Mouse (Mus musculus): ENCODE data around the gene Ctso. TPM values are rescaled to one million over a fixed set of nuclear protein-coding genes. Genes with fewer than 3 reads are reported as not detected.

The Ctso gene
- total RNA-seq, 1 experiment from 2014 or later: 77.4 TPM

DNA sequence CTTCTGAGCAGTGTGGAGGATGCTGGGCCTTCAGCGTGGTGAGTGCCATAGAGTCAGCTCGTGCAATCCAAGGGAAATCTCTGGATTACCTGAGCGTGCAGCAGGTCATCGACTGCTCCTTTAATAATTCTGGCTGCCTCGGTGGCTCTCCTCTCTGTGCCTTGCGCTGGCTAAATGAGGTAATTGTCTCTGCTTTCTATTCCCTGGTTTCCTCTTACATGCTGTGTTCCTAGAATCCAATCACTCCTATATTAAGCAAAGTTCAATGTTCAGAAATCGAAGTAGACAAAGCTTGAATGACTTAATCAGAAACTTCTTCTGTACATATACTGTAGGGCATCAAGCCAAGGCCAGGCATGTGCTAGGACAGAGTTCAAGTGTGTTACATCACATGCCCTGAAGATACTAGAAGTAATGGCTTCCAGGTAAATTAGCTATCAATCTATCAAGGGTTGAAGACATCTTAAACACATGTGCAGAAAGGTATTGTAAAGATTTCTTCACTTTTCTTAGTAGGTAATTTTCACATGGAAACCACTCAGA is 12.5 kb downstream of the Ctso start:
- ATAC-seq (ENCODE audit: extremely low read depth, insufficient number of reproducible peaks, low FRiP score, poor library complexity, severe bottlenecking): no peak

GRCm38 (mm10) chr3:81949048-81949447 is 16.6 kb downstream of the Ctso start:
- no peak for ATAC-seq (ENCODE audit: extremely low read depth, insufficient number of reproducible peaks, low FRiP score, poor library complexity, severe bottlenecking)

- ATAC-seq (ENCODE audit: extremely low read depth, insufficient number of reproducible peaks, low FRiP score, poor library complexity, severe bottlenecking): no peak
Measured at GRCm38 (mm10) chr3:81951785-81952184, 19.4 kb downstream of the Ctso start.

GRCm38 (mm10) chr3:81957484-81957883 is 25.1 kb downstream of the Ctso start:
- no peak for ATAC-seq (ENCODE audit: extremely low read depth, insufficient number of reproducible peaks, low FRiP score, poor library complexity, severe bottlenecking)

- ATAC-seq (ENCODE audit: extremely low read depth, insufficient number of reproducible peaks, low FRiP score, poor library complexity, severe bottlenecking): no peak
Measured at GRCm38 (mm10) chr3:81961336-81961735, 28.9 kb downstream of the Ctso start.

GRCm38 (mm10) chr3:81963768-81964167 is 31.4 kb downstream of the Ctso start:
- ATAC-seq (ENCODE audit: extremely low read depth, insufficient number of reproducible peaks, low FRiP score, poor library complexity, severe bottlenecking): peak; percentile 19; the same call in 1 of the 2 replicates

- no peak for ATAC-seq (ENCODE audit: extremely low read depth, insufficient number of reproducible peaks, low FRiP score, poor library complexity, severe bottlenecking)
Measured at GRCm38 (mm10) chr3:81964596-81964995, 32.2 kb downstream of the Ctso start.

DNA sequence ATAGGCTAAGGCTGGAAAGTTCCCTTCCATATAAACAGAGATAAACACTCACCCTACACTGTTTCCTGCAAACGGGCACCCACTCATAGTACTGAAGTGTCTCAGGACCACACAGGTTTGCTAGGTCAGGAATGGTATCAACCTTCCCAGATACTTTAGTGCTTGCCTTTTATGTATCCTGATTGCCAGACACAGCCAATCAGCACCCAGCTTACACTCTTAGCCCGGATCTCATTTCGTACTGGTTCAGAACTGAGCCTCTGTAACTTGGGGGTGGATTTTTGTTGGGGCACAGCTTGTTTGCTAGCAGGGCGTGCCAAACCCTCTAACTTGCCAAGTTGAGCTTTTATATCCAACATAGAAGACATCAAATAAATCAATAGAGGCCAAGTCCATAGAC is 43.2 kb downstream of the Ctso start:
- ATAC-seq (ENCODE audit: extremely low read depth, insufficient number of reproducible peaks, low FRiP score, poor library complexity, severe bottlenecking): no peak

DNA sequence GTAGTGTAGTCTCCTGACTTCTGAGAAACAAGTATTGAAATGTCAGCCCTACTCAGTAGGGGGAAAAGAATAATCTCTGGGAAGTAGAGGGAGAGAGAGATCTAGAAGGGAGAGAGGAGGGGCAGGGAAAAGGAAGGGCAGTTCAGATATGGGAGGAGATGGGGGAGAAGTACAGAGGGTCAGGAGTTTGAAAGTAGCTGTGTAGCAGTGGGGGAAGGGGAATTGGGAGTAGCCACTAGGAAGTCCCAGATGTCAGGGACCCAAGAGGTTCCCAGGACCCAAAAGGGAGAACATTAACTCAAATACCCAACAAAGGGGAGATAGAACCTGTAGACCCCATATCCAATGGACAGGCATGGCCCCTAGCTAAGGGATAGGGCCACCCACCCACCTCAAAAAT is 43.7 kb downstream of the Ctso start, which contains the start of gene Tdo2:
Gene Tdo2 (minus strand): TSS at position 101 of the 400 bp plus-strand sequence.
- no peak for ATAC-seq (ENCODE audit: extremely low read depth, insufficient number of reproducible peaks, low FRiP score, poor library complexity, severe bottlenecking)

- no peak for ATAC-seq (ENCODE audit: extremely low read depth, insufficient number of reproducible peaks, low FRiP score, poor library complexity, severe bottlenecking)
Measured at GRCm38 (mm10) chr3:81981576-81981975, 49.2 kb downstream of the Ctso start.

- no peak for ATAC-seq (ENCODE audit: extremely low read depth, insufficient number of reproducible peaks, low FRiP score, poor library complexity, severe bottlenecking)
Measured at GRCm38 (mm10) chr3:81981990-81982389, 49.6 kb downstream of the Ctso start, which contains the start of gene Asic5. Gene Asic5 (plus strand): TSS chr3:81982290.

- ATAC-seq (ENCODE audit: extremely low read depth, insufficient number of reproducible peaks, low FRiP score, poor library complexity, severe bottlenecking): no peak
Measured at GRCm38 (mm10) chr3:81983120-81983895, 50.9 kb downstream of the Ctso start.

GRCm38 (mm10) chr3:81985100-81985499 is 52.7 kb downstream of the Ctso start:
- no peak for ATAC-seq (ENCODE audit: extremely low read depth, insufficient number of reproducible peaks, low FRiP score, poor library complexity, severe bottlenecking)

DNA sequence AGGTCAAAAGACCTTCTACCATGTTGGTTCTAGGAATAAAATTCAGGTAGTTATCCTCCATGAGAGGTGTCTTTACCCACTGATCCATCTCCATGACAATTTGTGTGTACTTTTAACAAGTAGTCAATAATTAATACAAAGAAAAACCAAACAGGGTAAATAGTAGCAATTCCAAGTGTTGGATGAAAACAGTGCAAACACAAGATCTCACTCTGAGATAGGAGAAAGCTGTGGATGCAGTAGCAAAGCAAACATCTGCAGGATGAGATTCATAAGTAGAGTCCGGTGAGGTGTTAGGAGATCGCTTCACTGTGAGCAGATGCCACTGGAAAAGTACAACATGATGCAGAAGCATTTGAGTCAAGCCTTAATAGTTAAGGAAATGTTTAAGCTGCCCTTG is 53.7 kb downstream of the Ctso start:
- no peak for ATAC-seq (ENCODE audit: extremely low read depth, insufficient number of reproducible peaks, low FRiP score, poor library complexity, severe bottlenecking)

- no peak for ATAC-seq (ENCODE audit: extremely low read depth, insufficient number of reproducible peaks, low FRiP score, poor library complexity, severe bottlenecking)
Measured at GRCm38 (mm10) chr3:81987628-81988027, 55.2 kb downstream of the Ctso start.

DNA sequence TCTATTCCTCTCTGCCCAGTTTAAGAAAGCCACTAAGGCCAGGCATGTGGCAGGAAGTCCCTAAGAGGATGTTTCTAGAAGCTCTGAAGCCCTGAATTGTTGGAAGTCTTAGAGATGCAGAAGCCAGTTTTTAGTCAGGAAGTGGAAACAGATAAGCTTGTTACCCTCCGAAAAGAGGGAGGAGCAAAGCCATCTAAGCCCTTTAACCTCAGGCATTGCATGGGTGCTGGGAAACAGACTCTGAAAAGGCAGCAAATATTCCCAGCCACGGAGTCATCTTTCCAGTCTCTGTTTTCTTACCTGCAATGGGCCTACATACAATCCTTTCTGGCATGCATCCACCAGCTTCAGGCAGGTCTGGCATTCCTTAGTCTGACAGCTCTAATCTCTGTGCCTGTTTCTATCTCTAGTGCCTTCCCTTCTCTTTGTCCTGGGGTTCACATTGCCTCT is 57.3 kb downstream of the Ctso start:
- no peak for ATAC-seq (ENCODE audit: extremely low read depth, insufficient number of reproducible peaks, low FRiP score, poor library complexity, severe bottlenecking)

- no peak for ATAC-seq (ENCODE audit: extremely low read depth, insufficient number of reproducible peaks, low FRiP score, poor library complexity, severe bottlenecking)
Measured at GRCm38 (mm10) chr3:81990531-81990930, 58.1 kb downstream of the Ctso start.

DNA sequence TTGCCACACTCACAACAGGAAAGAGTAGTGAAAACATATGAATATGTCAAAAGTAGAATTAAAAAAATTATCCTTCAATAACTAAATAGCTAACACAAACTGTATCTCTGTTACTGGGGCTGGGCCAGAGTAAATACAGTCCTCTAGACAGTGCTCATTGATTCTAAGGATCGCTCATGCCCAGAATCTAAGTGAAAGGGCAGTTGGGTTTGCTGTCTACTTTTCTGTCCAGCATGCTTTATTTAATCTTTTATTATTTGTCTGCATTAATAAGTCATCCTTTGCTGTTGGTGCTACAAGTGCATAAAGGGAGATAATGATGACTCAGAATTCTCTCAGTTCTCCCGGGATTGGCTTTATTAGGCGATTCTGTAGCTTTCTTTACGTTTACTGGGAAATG is 63.0 kb downstream of the Ctso start:
- ATAC-seq (ENCODE audit: extremely low read depth, insufficient number of reproducible peaks, low FRiP score, poor library complexity, severe bottlenecking): no peak

DNA sequence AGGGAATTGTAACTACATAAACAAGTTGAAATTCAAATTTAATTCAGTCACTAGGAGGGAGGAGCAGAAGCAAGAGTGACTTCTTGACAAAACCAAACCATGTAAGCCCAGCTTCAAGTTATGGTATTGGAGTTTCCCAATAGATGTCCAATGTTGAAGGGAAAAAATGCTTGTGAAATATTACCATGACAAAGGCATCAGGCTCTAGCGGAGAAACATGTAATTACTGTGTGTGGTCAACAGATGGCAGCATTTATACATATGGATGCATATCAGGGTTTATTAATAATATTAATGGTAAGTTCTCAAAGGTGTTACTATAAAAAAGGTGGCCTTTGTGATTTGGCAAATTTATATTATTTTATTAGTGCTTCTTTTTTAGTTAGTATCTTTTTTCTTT is 63.6 kb downstream of the Ctso start:
- peak; percentile 61; the same call in 1 of the 2 replicates for ATAC-seq (ENCODE audit: extremely low read depth, insufficient number of reproducible peaks, low FRiP score, poor library complexity, severe bottlenecking)

Measured in neutrophil, adult 5-6 weeks (primary cell).